Mouse (Mus musculus): ENCODE results near the gene Adh6a. TPM values are rescaled to one million over a fixed set of nuclear protein-coding genes. Genes with fewer than 3 reads are reported as not detected.

The Adh6a gene
- polyA plus RNA-seq (2015; fragmentation: Nextera tagmentation; extraction: Ambion mirVana) = not detected in 2 replicates

DNA sequence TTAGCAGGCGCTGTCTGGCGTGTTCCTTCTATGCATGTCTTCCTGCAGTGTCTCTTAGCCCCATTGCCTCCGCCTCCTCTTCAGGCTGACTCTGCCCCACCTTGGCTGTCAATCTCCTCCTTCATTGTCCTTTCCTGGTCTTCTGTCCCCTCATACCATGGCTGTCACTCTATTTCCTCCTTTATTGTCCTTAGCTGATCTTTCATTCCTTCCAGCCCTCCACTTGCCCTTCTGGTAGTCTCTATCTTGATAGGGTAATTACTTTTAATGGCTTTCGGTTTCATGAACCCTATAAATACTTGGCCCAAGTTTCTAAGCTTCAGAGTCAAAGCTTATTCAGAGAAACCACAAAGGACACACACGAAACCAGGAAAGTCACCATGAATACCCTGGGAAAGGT, at the start of gene Adh6a:
Gene Adh6a (plus strand): TSS at position 322 of the 400 bp plus-strand sequence.
- no peak within 1 kb of the TSS for H3K27ac ChIP-seq (ENCODE audit: low read length)
- H3K4me3 ChIP-seq (replicated peaks; ENCODE audit: low read length) = no peak within 1 kb of the TSS
- H3K4me2 ChIP-seq (ENCODE audit: low read length) = no peak within 1 kb of the TSS
- H3K4me1 ChIP-seq (replicated peaks; ENCODE audit: control insufficient read depth, insufficient read depth, low read length) = no peaks in the 10 kb centered on the region
- no peak for ATAC-seq
- H3K27me3 ChIP-seq (replicated peaks; ENCODE audit: control insufficient read depth, insufficient read depth, low read length) = no peaks in the 10 kb centered on the region
- 81% methylated on average over 5 of the region's 5 CpGs for WGBS
- H3K9ac ChIP-seq (replicated peaks; ENCODE audit: low read depth, low read length) = no peak within 1 kb of the TSS
- H3K36me3 ChIP-seq (ENCODE audit: control insufficient read depth, insufficient read depth) = no peaks in the 10 kb centered on the region
- H3K9me3 ChIP-seq (ENCODE audit: control insufficient read depth, low read length) = no peaks in the 10 kb centered on the region

DNA sequence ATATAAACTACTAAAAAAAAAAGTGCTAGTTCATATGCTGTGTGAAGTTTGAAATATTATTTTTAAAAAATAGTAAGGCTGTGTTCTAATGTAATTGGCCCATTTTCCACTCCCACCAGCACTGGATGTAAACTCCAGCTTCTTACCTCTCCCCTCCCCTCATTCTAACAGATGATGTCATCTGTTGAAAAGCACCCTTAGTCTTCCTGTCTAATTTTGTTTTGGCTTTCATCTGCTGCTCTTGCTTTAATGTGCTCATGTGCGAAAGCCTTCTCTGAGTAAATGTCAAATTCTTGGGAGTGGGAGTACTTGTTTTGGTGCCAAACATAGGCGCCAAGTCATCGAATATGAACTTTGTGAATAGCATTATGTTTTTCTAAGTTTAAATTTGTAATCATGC, 48.4 kb upstream of the Adh6a start:
- Histone ChIP-seq H3K27ac (ENCODE audit: low read length) (no peak overlapping the region), H3K4me3 (replicated peaks; ENCODE audit: low read length) (no peak overlapping the region), H3K27me3 (replicated peaks; ENCODE audit: control insufficient read depth, insufficient read depth, low read length) (no peaks in the 10 kb centered on the region), H3K36me3 (ENCODE audit: control insufficient read depth, insufficient read depth) (no peaks in the 10 kb centered on the region), H3K9ac (replicated peaks; ENCODE audit: low read depth, low read length) (no peak overlapping the region), H3K4me2 (ENCODE audit: low read length) (no peak overlapping the region), H3K9me3 (ENCODE audit: control insufficient read depth, low read length) (no peaks in the 10 kb centered on the region), H3K4me1 (replicated peaks; ENCODE audit: control insufficient read depth, insufficient read depth, low read length) (no peaks in the 10 kb centered on the region)
- WGBS = 39% methylated on average over 3 of the region's 3 CpGs
- peak; percentile 82 for ATAC-seq

DNA sequence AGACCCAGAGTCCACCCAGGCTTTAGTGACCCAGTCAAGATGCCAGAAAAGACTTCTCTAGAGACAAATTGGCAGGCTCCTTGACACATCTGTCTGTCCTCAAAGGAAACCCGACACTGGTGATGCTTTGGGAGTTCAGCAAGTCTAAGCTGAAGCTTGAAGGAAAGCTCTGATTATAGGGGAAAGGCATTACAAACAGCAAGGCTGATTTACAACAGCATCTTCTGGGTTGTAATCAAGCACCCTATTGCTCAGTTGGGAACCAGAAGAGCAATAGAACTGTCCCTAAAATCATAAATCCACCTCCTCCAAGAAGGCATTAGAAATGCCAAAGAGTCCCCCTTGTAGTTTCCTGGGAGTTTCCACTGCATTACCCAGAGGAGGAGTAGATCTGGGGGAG, 42.6 kb upstream of the Adh6a start:
- 58% methylated on average over 1 of the region's 1 CpGs for WGBS
- H3K9ac ChIP-seq (replicated peaks; ENCODE audit: low read depth, low read length) = no peak overlapping the region
- no peaks in the 10 kb centered on the region for H3K36me3 ChIP-seq (ENCODE audit: control insufficient read depth, insufficient read depth)
- no peak overlapping the region for H3K4me2 ChIP-seq (ENCODE audit: low read length)
- no peak overlapping the region for H3K4me3 ChIP-seq (replicated peaks; ENCODE audit: low read length)
- no peak overlapping the region for H3K27ac ChIP-seq (ENCODE audit: low read length)
- H3K27me3 ChIP-seq (replicated peaks; ENCODE audit: control insufficient read depth, insufficient read depth, low read length) = no peaks in the 10 kb centered on the region
- no peaks in the 10 kb centered on the region for H3K4me1 ChIP-seq (replicated peaks; ENCODE audit: control insufficient read depth, insufficient read depth, low read length)
- no peak for ATAC-seq
- no peaks in the 10 kb centered on the region for H3K9me3 ChIP-seq (ENCODE audit: control insufficient read depth, low read length)

DNA sequence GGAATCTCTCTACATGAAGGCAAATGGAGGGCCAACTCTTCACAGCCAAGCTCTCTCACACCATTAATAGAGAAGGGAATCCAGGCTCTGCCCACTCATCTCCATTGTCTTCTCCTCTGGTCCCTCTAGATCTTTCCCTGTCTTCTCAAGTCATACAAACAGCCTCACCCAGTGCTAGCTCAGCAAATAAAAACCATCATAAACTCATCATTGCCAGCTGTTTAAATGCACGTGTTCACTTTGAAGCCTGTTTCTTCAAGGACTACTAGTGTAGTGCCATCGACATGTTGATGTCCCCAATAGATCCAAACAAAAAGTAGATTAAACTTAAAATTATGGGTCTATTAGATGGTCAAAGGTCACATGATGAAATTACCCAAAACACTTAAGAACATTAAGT, 41.8 kb upstream of the Adh6a start:
- no peak overlapping the region for H3K4me3 ChIP-seq (replicated peaks; ENCODE audit: low read length)
- H3K9me3 ChIP-seq (ENCODE audit: control insufficient read depth, low read length) = no peaks in the 10 kb centered on the region
- WGBS = 91% methylated on average over 2 of the region's 2 CpGs
- no peak overlapping the region for H3K27ac ChIP-seq (ENCODE audit: low read length)
- no peak overlapping the region for H3K9ac ChIP-seq (replicated peaks; ENCODE audit: low read depth, low read length)
- H3K36me3 ChIP-seq (ENCODE audit: control insufficient read depth, insufficient read depth) = no peaks in the 10 kb centered on the region
- no peak for ATAC-seq
- no peaks in the 10 kb centered on the region for H3K27me3 ChIP-seq (replicated peaks; ENCODE audit: control insufficient read depth, insufficient read depth, low read length)
- H3K4me1 ChIP-seq (replicated peaks; ENCODE audit: control insufficient read depth, insufficient read depth, low read length) = no peaks in the 10 kb centered on the region
- H3K4me2 ChIP-seq (ENCODE audit: low read length) = no peak overlapping the region

- 87% methylated on average over 7 of the region's 7 CpGs for WGBS
- no peaks in the 10 kb centered on the region for H3K36me3 ChIP-seq (ENCODE audit: control insufficient read depth, insufficient read depth)
- H3K27me3 ChIP-seq (replicated peaks; ENCODE audit: control insufficient read depth, insufficient read depth, low read length) = no peaks in the 10 kb centered on the region
- no peak overlapping the region for H3K27ac ChIP-seq (ENCODE audit: low read length)
- H3K4me2 ChIP-seq (ENCODE audit: low read length) = no peak overlapping the region
- no peaks in the 10 kb centered on the region for H3K9me3 ChIP-seq (ENCODE audit: control insufficient read depth, low read length)
- no peak overlapping the region for H3K9ac ChIP-seq (replicated peaks; ENCODE audit: low read depth, low read length)
- ATAC-seq = no peak
- no peak overlapping the region for H3K4me3 ChIP-seq (replicated peaks; ENCODE audit: low read length)
- no peaks in the 10 kb centered on the region for H3K4me1 ChIP-seq (replicated peaks; ENCODE audit: control insufficient read depth, insufficient read depth, low read length)
These were observed 40.0 kb upstream of the Adh6a start for GRCm38 (mm10) chr3:138273080-138273479.

GRCm38 (mm10) chr3:138275100-138275499, 38.0 kb upstream of the Adh6a start:
- Histone ChIP-seq H3K4me2 (ENCODE audit: low read length) (no peak overlapping the region), H3K9ac (replicated peaks; ENCODE audit: low read depth, low read length) (no peak overlapping the region), H3K4me1 (replicated peaks; ENCODE audit: control insufficient read depth, insufficient read depth, low read length) (no peaks in the 10 kb centered on the region), H3K9me3 (ENCODE audit: control insufficient read depth, low read length) (no peaks in the 10 kb centered on the region), H3K27ac (ENCODE audit: low read length) (no peak overlapping the region), H3K36me3 (ENCODE audit: control insufficient read depth, insufficient read depth) (no peaks in the 10 kb centered on the region), H3K4me3 (replicated peaks; ENCODE audit: low read length) (no peak overlapping the region), H3K27me3 (replicated peaks; ENCODE audit: control insufficient read depth, insufficient read depth, low read length) (no peaks in the 10 kb centered on the region)
- 92% methylated on average over 3 of the region's 3 CpGs for WGBS
- ATAC-seq = no peak

GRCm38 (mm10) chr3:138282556-138282955, 30.5 kb upstream of the Adh6a start:
- Histone ChIP-seq H3K4me3 (replicated peaks; ENCODE audit: low read length) (no peak overlapping the region), H3K9me3 (ENCODE audit: control insufficient read depth, low read length) (no peaks in the 10 kb centered on the region), H3K4me1 (replicated peaks; ENCODE audit: control insufficient read depth, insufficient read depth, low read length) (no peaks in the 10 kb centered on the region), H3K27ac (ENCODE audit: low read length) (no peak overlapping the region), H3K27me3 (replicated peaks; ENCODE audit: control insufficient read depth, insufficient read depth, low read length) (no peaks in the 10 kb centered on the region), H3K9ac (replicated peaks; ENCODE audit: low read depth, low read length) (no peak overlapping the region), H3K36me3 (ENCODE audit: control insufficient read depth, insufficient read depth) (no peaks in the 10 kb centered on the region), H3K4me2 (ENCODE audit: low read length) (no peak overlapping the region)
- no peak for ATAC-seq
- WGBS = 77% methylated on average over 9 of the region's 9 CpGs

GRCm38 (mm10) chr3:138283831-138284230, 29.3 kb upstream of the Adh6a start:
- no peak overlapping the region for H3K4me2 ChIP-seq (ENCODE audit: low read length)
- 92% methylated on average over 1 of the region's 1 CpGs for WGBS

DNA sequence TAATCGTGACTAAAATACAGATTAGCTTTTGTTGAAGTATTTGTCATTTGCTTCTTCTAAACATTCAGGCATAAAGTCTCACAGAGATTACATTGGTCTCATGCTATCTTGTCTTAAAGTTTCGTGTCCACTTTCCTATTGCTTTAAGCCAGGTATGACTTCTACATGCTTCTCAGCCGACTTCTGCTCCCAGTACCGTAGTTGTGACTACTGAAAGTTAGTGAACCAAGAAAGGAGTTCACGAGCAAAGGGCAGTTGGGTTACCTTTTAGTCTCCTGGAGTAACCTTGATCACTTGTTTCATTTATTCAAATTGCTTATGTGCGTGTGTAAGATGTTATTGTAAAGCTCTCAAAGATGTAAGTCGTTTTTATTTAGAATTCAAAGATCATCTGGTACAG, 27.1 kb upstream of the Adh6a start:
- no peak overlapping the region for H3K4me3 ChIP-seq (replicated peaks; ENCODE audit: low read length)
- no peak overlapping the region for H3K4me2 ChIP-seq (ENCODE audit: low read length)
- no peaks in the 10 kb centered on the region for H3K4me1 ChIP-seq (replicated peaks; ENCODE audit: control insufficient read depth, insufficient read depth, low read length)
- no peak overlapping the region for H3K27ac ChIP-seq (ENCODE audit: low read length)
- no peaks in the 10 kb centered on the region for H3K27me3 ChIP-seq (replicated peaks; ENCODE audit: control insufficient read depth, insufficient read depth, low read length)
- no peak overlapping the region for H3K9ac ChIP-seq (replicated peaks; ENCODE audit: low read depth, low read length)
- ATAC-seq = no peak
- 84% methylated on average over 7 of the region's 7 CpGs for WGBS
- no peaks in the 10 kb centered on the region for H3K9me3 ChIP-seq (ENCODE audit: control insufficient read depth, low read length)
- no peaks in the 10 kb centered on the region for H3K36me3 ChIP-seq (ENCODE audit: control insufficient read depth, insufficient read depth)

More at GRCm38 (mm10) chr3:138283831-138284230, 29.3 kb upstream of the Adh6a start:
- no peak for ATAC-seq
- H3K9me3 ChIP-seq (ENCODE audit: control insufficient read depth, low read length) = no peaks in the 10 kb centered on the region
- no peaks in the 10 kb centered on the region for H3K36me3 ChIP-seq (ENCODE audit: control insufficient read depth, insufficient read depth)
- H3K4me3 ChIP-seq (replicated peaks; ENCODE audit: low read length) = no peak overlapping the region
- no peaks in the 10 kb centered on the region for H3K4me1 ChIP-seq (replicated peaks; ENCODE audit: control insufficient read depth, insufficient read depth, low read length)
- H3K27ac ChIP-seq (ENCODE audit: low read length) = no peak overlapping the region
- H3K9ac ChIP-seq (replicated peaks; ENCODE audit: low read depth, low read length) = no peak overlapping the region
- H3K27me3 ChIP-seq (replicated peaks; ENCODE audit: control insufficient read depth, insufficient read depth, low read length) = no peaks in the 10 kb centered on the region

- H3K4me1 ChIP-seq (replicated peaks; ENCODE audit: control insufficient read depth, insufficient read depth, low read length) = no peaks in the 10 kb centered on the region
- H3K9me3 ChIP-seq (ENCODE audit: control insufficient read depth, low read length) = no peaks in the 10 kb centered on the region
- 90% methylated on average over 4 of the region's 4 CpGs for WGBS
- no peak overlapping the region for H3K4me3 ChIP-seq (replicated peaks; ENCODE audit: low read length)
- H3K4me2 ChIP-seq (ENCODE audit: low read length) = no peak overlapping the region
- no peaks in the 10 kb centered on the region for H3K36me3 ChIP-seq (ENCODE audit: control insufficient read depth, insufficient read depth)
- no peak overlapping the region for H3K9ac ChIP-seq (replicated peaks; ENCODE audit: low read depth, low read length)
- no peaks in the 10 kb centered on the region for H3K27me3 ChIP-seq (replicated peaks; ENCODE audit: control insufficient read depth, insufficient read depth, low read length)
- no peak for ATAC-seq
- no peak overlapping the region for H3K27ac ChIP-seq (ENCODE audit: low read length)
These were observed 25.4 kb upstream of the Adh6a start for GRCm38 (mm10) chr3:138287686-138288085.
